Mouse (Mus musculus): ENCODE measurements at regions not wholly inside any gene's neighbourhood (a gene's known extent, or its start where the extent isn't known, plus 50 kb on each side); places are given as distances from the start of the nearest gene placed in this dataset.

- no peak for DNase-seq (ENCODE audit: low spot score)
Observed at GRCm38 (mm10) chr9:46381342-46381741, 61.6 kb upstream of the 4931429L15Rik start.

- DNase-seq (ENCODE audit: low spot score) = no peak
Observed at GRCm38 (mm10) chr9:46379453-46379852, 59.7 kb upstream of the 4931429L15Rik start.

- no peak for DNase-seq (ENCODE audit: low spot score)
Observed at GRCm38 (mm10) chr9:46378339-46378738, 58.6 kb upstream of the 4931429L15Rik start.
